Mouse (Mus musculus) liver, embryonic 15.5 days (tissue): Measurements from ENCODE around the gene Fbxw7. TPM values are rescaled to one million over a fixed set of nuclear protein-coding genes. Genes with fewer than 3 reads are reported as not detected.

Experiments
- ATAC-seq: fragments of 200-750 bp; cut with Nextera tagmentation; 2 replicates; pipeline ENCODE4 v1.8.0; 2017; ENCODE audit warnings: moderate number of reproducible peaks, mild to moderate bottlenecking, moderate library complexity; ENCODE audit not compliant: insufficient read depth
- H3K27ac ChIP-seq: fragments of 300-500 bp; sonication (generic); replicated peaks from 2 replicates; pipeline ENCODE4 v1.5.1; 2015; ENCODE audit warnings: mild to moderate bottlenecking, inconsistent platforms
- H3K27me3 ChIP-seq: fragments of 300-500 bp; sonication (generic); 2 replicates; pipeline ENCODE4 v1.6.1; 2015; ENCODE audit warnings: mild to moderate bottlenecking, inconsistent platforms
- H3K36me3 ChIP-seq: fragments of 300-500 bp; sonication (generic); replicated peaks from 2 replicates; pipeline ENCODE4 v1.6.1; 2015; ENCODE audit warnings: moderate library complexity, mild to moderate bottlenecking, inconsistent platforms
- H3K4me1 ChIP-seq: fragments of 300-500 bp; sonication (generic); replicated peaks from 2 replicates; pipeline ENCODE4 v1.6.1; 2015; ENCODE audit warnings: inconsistent platforms
- H3K4me2 ChIP-seq: fragments of 300-500 bp; sonication (generic); 2 replicates; pipeline ENCODE4 v1.6.1; 2015; ENCODE audit warnings: moderate library complexity, mild to moderate bottlenecking, inconsistent platforms
- H3K4me3 ChIP-seq: fragments of 300-500 bp; sonication (generic); replicated peaks from 2 replicates; pipeline ENCODE4 v1.5.1; 2015; ENCODE audit warnings: mild to moderate bottlenecking, inconsistent platforms
- H3K9ac ChIP-seq: fragments of 300-500 bp; sonication (generic); 2 replicates; pipeline ENCODE4 v1.6.1; 2015; ENCODE audit warnings: moderate library complexity, mild to moderate bottlenecking, inconsistent platforms
- H3K9me3 ChIP-seq: fragments of 300-500 bp; sonication (generic); replicated peaks from 2 replicates; pipeline ENCODE4 v1.6.1; 2016; ENCODE audit warnings: inconsistent platforms
- whole genome bisulfite sequencing: fragments of 180-500 bp; shearing (Covaris S2); methylation state at CpG from one replicate; pipeline ENCODE4 v1.1.7; 2015; ENCODE audit warnings: mixed read lengths; ENCODE audit not compliant: insufficient replicate concordance; 5-methylcytosine and 5-hydroxymethylcytosine counted together
- polyA plus RNA-seq: library from polyadenylated mRNA; unstranded; fragments of >200 nt; fragmentation: Nextera tagmentation; extraction: Ambion mirVana; gene quantifications from 2 replicates; pipeline ENCODE4 v1.2.1, GENCODE M21; 2015

The Fbxw7 gene
- polyA plus RNA-seq, 1 experiment from 2014 or later = 3.0 TPM

GRCm38 (mm10) chr3:84883817-84884483 lies 68.9 kb downstream of the Fbxw7 start:
- Histone ChIP-seq H3K36me3 (no peaks in the 10 kb centered on the region), H3K4me2 (no peak overlapping the region), H3K27ac (no peak overlapping the region), H3K9me3 (no peaks in the 10 kb centered on the region), H3K27me3 (no peaks in the 10 kb centered on the region), H3K4me3 (no peak overlapping the region), H3K9ac (no peak overlapping the region), H3K4me1 (peaks cover 7% of the 10 kb centered on the region; the same call in 1 of the 2 replicates)
- WGBS = 20% methylated on average over 11 of the region's 11 CpGs
- ATAC-seq = no peak; the same call in 1 of the 2 replicates

- no peaks in the 10 kb centered on the region for H3K27me3 ChIP-seq
- no peak overlapping the region for H3K9ac ChIP-seq
- no peaks in the 10 kb centered on the region for H3K4me1 ChIP-seq
- H3K36me3 ChIP-seq = no peaks in the 10 kb centered on the region
- WGBS = 34% methylated on average over 1 of the region's 1 CpGs
- no peaks in the 10 kb centered on the region for H3K9me3 ChIP-seq
- ATAC-seq = no peak
- H3K4me2 ChIP-seq = no peak overlapping the region
- H3K4me3 ChIP-seq = no peak overlapping the region
- H3K27ac ChIP-seq = no peak overlapping the region
These were observed 74.6 kb downstream of the Fbxw7 start for GRCm38 (mm10) chr3:84889648-84890047.

DNA sequence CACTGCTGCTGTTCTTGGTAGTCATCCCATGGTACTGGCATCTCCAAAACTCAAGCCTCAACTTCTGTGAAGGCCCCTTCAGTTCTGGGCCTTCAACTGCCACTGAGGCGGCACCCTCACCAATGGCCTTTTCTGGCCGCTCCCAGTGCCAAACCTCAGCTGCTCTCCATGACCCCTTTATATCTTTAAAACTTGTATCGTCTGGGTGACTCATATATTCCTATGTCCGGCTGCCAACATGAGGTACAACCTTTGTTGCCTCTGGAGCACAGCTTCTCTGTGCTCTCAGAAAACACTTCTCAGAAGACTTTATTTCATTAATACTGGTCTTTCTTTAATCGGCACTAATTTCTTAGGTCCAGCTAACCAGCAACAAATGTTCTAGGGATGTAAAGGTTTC lies 75.9 kb downstream of the Fbxw7 start:
- H3K4me2 ChIP-seq = no peak overlapping the region

GRCm38 (mm10) chr3:84897952-84898351 lies 82.9 kb downstream of the Fbxw7 start:
- no peaks in the 10 kb centered on the region for H3K27me3 ChIP-seq
- 70% methylated on average over 8 of the region's 8 CpGs for WGBS
- ATAC-seq = no peak
- H3K27ac ChIP-seq = no peak overlapping the region
- H3K36me3 ChIP-seq = no peaks in the 10 kb centered on the region
- no peaks in the 10 kb centered on the region for H3K9me3 ChIP-seq
- no peak overlapping the region for H3K4me2 ChIP-seq
- H3K4me3 ChIP-seq = no peak overlapping the region
- no peak overlapping the region for H3K9ac ChIP-seq
- no peaks in the 10 kb centered on the region for H3K4me1 ChIP-seq

More for the DNA sequence above, 75.9 kb downstream of the Fbxw7 start:
- no peaks in the 10 kb centered on the region for H3K36me3 ChIP-seq
- H3K4me1 ChIP-seq = no peaks in the 10 kb centered on the region
- ATAC-seq = no peak
- no peak overlapping the region for H3K27ac ChIP-seq
- no peak overlapping the region for H3K9ac ChIP-seq
- no peak overlapping the region for H3K4me3 ChIP-seq
- H3K27me3 ChIP-seq = no peaks in the 10 kb centered on the region
- WGBS = 82% methylated on average over 5 of the region's 5 CpGs
- H3K9me3 ChIP-seq = no peaks in the 10 kb centered on the region

DNA sequence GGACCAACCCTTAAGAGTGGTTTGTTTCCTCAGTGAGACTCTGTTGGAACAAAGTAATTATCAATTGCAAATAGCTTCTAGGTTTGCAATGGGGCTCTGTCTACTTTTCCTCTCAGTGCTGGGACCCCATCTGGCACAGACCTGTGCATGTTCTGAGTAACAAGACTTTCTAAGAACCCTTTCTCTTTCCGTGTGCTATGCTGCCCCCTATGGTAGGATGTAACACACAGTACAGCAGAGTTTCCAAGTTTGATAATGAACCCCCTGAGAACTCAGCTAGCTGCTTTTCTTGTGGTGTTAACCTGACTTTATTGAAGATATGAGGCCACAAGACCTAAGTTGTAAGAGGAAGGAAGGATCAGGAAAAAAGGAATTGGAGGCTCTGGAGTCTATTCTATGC lies 91.5 kb downstream of the Fbxw7 start:
- Histone ChIP-seq H3K9ac (no peak overlapping the region), H3K9me3 (no peaks in the 10 kb centered on the region), H3K4me1 (no peaks in the 10 kb centered on the region), H3K27me3 (no peaks in the 10 kb centered on the region), H3K4me2 (no peak overlapping the region), H3K4me3 (no peak overlapping the region), H3K27ac (no peak overlapping the region), H3K36me3 (no peaks in the 10 kb centered on the region; the same call in 1 of the 2 replicates)
- WGBS = 14% methylated on average over 1 of the region's 1 CpGs
- no peak for ATAC-seq

DNA sequence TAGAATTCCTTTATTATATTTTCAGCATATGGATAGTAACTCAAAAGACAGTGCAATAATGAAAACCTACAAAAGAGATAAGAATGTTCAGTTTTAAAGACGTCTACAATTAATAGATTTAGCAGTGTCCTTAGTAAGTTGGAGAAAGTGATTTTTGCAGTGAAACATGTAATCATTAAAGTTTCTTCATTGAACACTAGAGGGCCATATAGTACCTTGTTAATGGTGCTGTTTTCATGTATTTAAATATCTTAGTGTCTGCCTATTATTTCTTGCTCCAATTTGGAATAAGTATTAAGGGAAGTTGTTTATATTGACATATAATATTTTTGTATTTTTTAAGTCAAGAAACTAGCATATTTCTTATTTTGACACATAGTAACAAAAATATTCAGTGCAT lies 99.2 kb downstream of the Fbxw7 start:
- Histone ChIP-seq H3K27me3 (no peaks in the 10 kb centered on the region), H3K9ac (no peak overlapping the region), H3K4me3 (no peak overlapping the region), H3K36me3 (no peaks in the 10 kb centered on the region; the same call in 1 of the 2 replicates), H3K4me1 (no peaks in the 10 kb centered on the region), H3K9me3 (no peaks in the 10 kb centered on the region), H3K4me2 (no peak overlapping the region), H3K27ac (no peak overlapping the region)
- whole genome bisulfite sequencing = 19% methylated on average over 1 of the region's 1 CpGs
- ATAC-seq = no peak

GRCm38 (mm10) chr3:84917903-84918679 lies 103.0 kb downstream of the Fbxw7 start:
- Histone ChIP-seq H3K4me3 (no peak overlapping the region), H3K27me3 (no peaks in the 10 kb centered on the region), H3K36me3 (no peaks in the 10 kb centered on the region), H3K9me3 (no peaks in the 10 kb centered on the region), H3K4me2 (no peak overlapping the region), H3K4me1 (peaks cover 1% of the 10 kb centered on the region), H3K9ac (no peak overlapping the region), H3K27ac (no peak overlapping the region)
- WGBS = 62% methylated on average over 9 of the region's 9 CpGs
- ATAC-seq = no peak

DNA sequence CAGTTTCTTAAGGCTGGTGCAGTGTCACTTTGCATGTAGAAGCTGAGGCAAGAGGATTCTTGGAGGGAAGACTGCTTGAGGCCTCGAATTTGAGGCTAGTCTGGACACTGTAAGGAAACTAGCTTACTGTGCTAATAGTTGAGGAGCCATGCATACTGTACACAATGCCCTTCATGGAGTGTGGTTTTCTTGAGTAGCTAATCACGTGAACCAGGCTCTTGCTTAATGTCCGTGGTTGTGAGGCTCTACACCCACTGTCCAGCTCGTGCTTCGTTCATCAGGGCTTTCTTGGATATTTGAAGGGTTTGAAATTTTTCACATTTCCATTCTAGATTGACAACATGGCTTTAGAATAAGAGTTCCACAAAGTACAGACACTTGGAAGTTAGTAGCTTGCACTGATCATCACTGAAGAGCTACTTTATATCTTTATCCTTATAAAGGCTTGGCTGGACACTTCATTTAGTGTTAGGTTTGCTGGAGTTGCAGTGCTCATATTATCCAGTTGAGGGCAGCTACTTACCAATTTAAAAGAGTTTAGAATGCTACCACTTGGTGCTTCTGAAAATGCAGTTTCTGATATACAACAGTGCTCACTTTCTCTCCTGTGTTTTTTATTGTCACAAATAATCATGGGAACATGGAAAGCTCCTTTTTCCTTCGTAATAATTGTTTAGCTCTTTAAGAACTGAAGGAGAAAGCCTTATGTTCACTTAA lies 106.8 kb downstream of the Fbxw7 start:
- 50% methylated on average over 6 of the region's 6 CpGs for WGBS
- H3K4me2 ChIP-seq = no peak overlapping the region

GRCm38 (mm10) chr3:84923256-84923655 lies 108.2 kb downstream of the Fbxw7 start:
- H3K27ac ChIP-seq = no peak overlapping the region
- H3K4me1 ChIP-seq = peaks cover 4% of the 10 kb centered on the region
- H3K9ac ChIP-seq = no peak overlapping the region
- no peak for ATAC-seq
- H3K9me3 ChIP-seq = no peaks in the 10 kb centered on the region
- H3K4me3 ChIP-seq = no peak overlapping the region
- no peaks in the 10 kb centered on the region for H3K27me3 ChIP-seq
- no peaks in the 10 kb centered on the region for H3K36me3 ChIP-seq
- no peak overlapping the region for H3K4me2 ChIP-seq
- 36% methylated on average over 1 of the region's 1 CpGs for WGBS

More for the DNA sequence above, 106.8 kb downstream of the Fbxw7 start:
- no peak for ATAC-seq
- Histone ChIP-seq H3K9ac (no peak overlapping the region), H3K27me3 (no peaks in the 10 kb centered on the region), H3K27ac (no peak overlapping the region), H3K4me3 (no peak overlapping the region), H3K36me3 (no peaks in the 10 kb centered on the region), H3K4me1 (peaks cover 4% of the 10 kb centered on the region), H3K9me3 (no peaks in the 10 kb centered on the region)

DNA sequence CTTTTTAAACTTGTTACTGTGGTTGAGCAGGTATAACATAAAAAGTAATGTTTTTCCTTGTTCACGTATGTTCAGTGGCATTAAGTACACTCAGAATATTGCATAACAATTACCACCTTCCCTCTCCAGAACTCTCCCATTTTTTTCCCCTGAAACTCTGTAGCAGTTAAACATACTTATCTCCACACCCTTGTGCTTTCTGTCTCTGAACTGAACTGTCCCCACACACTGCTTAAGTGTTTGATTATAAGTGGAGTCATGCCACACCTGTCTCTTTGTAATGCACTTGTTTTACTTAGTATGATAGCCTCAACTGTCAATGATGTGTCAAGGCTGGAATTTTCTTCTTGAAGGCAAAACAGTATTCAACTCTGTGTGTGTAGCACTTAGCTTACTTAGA lies 108.6 kb downstream of the Fbxw7 start:
- 62% methylated on average over 1 of the region's 1 CpGs for WGBS
- no peak for ATAC-seq
- H3K4me1 ChIP-seq = peaks cover 4% of the 10 kb centered on the region
- no peak overlapping the region for H3K4me2 ChIP-seq
- H3K27ac ChIP-seq = no peak overlapping the region
- H3K9ac ChIP-seq = no peak overlapping the region
- H3K9me3 ChIP-seq = no peaks in the 10 kb centered on the region
- H3K36me3 ChIP-seq = no peaks in the 10 kb centered on the region
- H3K4me3 ChIP-seq = no peak overlapping the region
- no peaks in the 10 kb centered on the region for H3K27me3 ChIP-seq

DNA sequence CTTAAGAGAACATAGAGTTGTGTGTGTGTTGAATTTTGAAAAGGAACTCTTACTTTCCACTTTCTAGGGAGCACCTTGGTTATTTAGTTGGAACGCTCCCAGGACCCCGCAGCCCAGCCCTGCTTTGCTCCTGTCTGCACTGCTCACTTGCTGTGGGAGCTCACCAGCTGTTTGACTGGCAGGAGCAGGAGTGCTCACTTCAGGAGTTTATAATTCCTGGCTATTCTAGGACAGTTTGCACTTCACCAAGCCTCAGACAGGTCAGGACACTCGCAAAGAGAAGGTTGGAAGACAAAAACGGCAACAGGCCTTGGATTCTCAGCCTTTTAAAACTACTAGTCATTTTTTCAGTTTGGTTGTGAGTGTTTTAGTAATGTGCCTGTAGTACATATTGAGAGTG lies 110.2 kb downstream of the Fbxw7 start:
- no peaks in the 10 kb centered on the region for H3K9me3 ChIP-seq
- no peak overlapping the region for H3K9ac ChIP-seq
- H3K4me1 ChIP-seq = peaks cover 4% of the 10 kb centered on the region
- H3K4me3 ChIP-seq = no peak overlapping the region
- no peak for ATAC-seq
- H3K27me3 ChIP-seq = no peaks in the 10 kb centered on the region
- no peaks in the 10 kb centered on the region for H3K36me3 ChIP-seq
- no peak overlapping the region for H3K27ac ChIP-seq
- no peak overlapping the region for H3K4me2 ChIP-seq
- 75% methylated on average over 4 of the region's 4 CpGs for WGBS
